Mouse (Mus musculus) limb, embryonic 13.5 days (tissue): ENCODE measurements around the gene Cyp8b1. TPM values are rescaled to one million over a fixed set of nuclear protein-coding genes. Genes with fewer than 3 reads are reported as not detected.

Source experiments
- ATAC-seq: fragments of 200-750 bp; cut with Nextera tagmentation; 2 replicates; pipeline ENCODE4 v1.8.0; 2017; ENCODE audit warnings: low read depth, moderate number of reproducible peaks, moderate TSS enrichment; ENCODE audit not compliant: low FRiP score
- H3K27ac ChIP-seq: fragments of 300-500 bp; sonication (generic); 2 replicates; pipeline ENCODE4 v1.5.1; 2015; ENCODE audit warnings: inconsistent platforms, mild to moderate bottlenecking, moderate library complexity
- H3K27me3 ChIP-seq: fragments of 300-500 bp; sonication (generic); 2 replicates; pipeline ENCODE4 v1.6.1; 2015; ENCODE audit warnings: mild to moderate bottlenecking, inconsistent platforms
- H3K36me3 ChIP-seq: fragments of 300-500 bp; sonication (generic); 2 replicates; pipeline ENCODE4 v1.6.1; 2015; ENCODE audit warnings: inconsistent platforms, mild to moderate bottlenecking, moderate library complexity
- H3K4me1 ChIP-seq: fragments of 300-500 bp; sonication (generic); 2 replicates; pipeline ENCODE4 v1.6.1; 2015; ENCODE audit warnings: inconsistent platforms
- H3K4me2 ChIP-seq: fragments of 300-500 bp; sonication (generic); replicated peaks from 2 replicates; pipeline ENCODE4 v1.6.1; 2015; ENCODE audit warnings: inconsistent platforms, mild to moderate bottlenecking, moderate library complexity
- H3K4me3 ChIP-seq: fragments of 300-500 bp; sonication (generic); 2 replicates; pipeline ENCODE4 v1.5.1; 2015; ENCODE audit warnings: moderate library complexity, mild to moderate bottlenecking, inconsistent platforms
- H3K9ac ChIP-seq: fragments of 300-500 bp; sonication (generic); 2 replicates; pipeline ENCODE4 v1.6.1; 2015; ENCODE audit warnings: mild to moderate bottlenecking, inconsistent platforms
- H3K9me3 ChIP-seq: fragments of 300-500 bp; sonication (generic); 2 replicates; pipeline ENCODE4 v1.6.1; 2016; ENCODE audit warnings: inconsistent platforms
- WGBS: fragments of 180-500 bp; shearing (Covaris S2); methylation state at CpG from one replicate; pipeline ENCODE4 v1.1.7; 2015; 5-methylcytosine and 5-hydroxymethylcytosine counted together
- polyA plus RNA-seq: library from polyadenylated mRNA; unstranded; fragments of >200 nt; fragmentation: Nextera tagmentation; extraction: Ambion mirVana; gene quantifications from 2 replicates; pipeline ENCODE4 v1.2.1, GENCODE M21; 2015

Gene Cyp8b1
- polyA plus RNA-seq, 1 experiment from 2014 or later, result not detected

GRCm38 (mm10) chr9:121912786-121913185, 3.3 kb downstream of the Cyp8b1 start:
- ATAC-seq, result no peak
- H3K36me3 ChIP-seq, result no peaks in the 10 kb centered on the region
- no peaks in the 10 kb centered on the region for H3K4me1 ChIP-seq
- H3K9ac ChIP-seq, result no peak overlapping the region
- H3K27ac ChIP-seq, result no peak overlapping the region
- 84% methylated on average over 4 of the region's 4 CpGs for WGBS
- no peak overlapping the region for H3K4me3 ChIP-seq
- H3K9me3 ChIP-seq, result no peaks in the 10 kb centered on the region
- no peak overlapping the region for H3K4me2 ChIP-seq
- H3K27me3 ChIP-seq, result no peaks in the 10 kb centered on the region

GRCm38 (mm10) chr9:121911196-121911595, 4.9 kb downstream of the Cyp8b1 start:
- Histone ChIP-seq H3K4me2 (no peak overlapping the region), H3K27ac (no peak overlapping the region), H3K4me3 (no peak overlapping the region), H3K27me3 (no peaks in the 10 kb centered on the region), H3K9me3 (no peaks in the 10 kb centered on the region), H3K4me1 (no peaks in the 10 kb centered on the region), H3K9ac (no peak overlapping the region), H3K36me3 (no peaks in the 10 kb centered on the region)
- WGBS, result 95% methylated on average over 7 of the region's 7 CpGs
- ATAC-seq, result no peak

GRCm38 (mm10) chr9:121909635-121910034, 6.5 kb downstream of the Cyp8b1 start:
- Histone ChIP-seq H3K9me3 (no peaks in the 10 kb centered on the region), H3K4me1 (no peaks in the 10 kb centered on the region), H3K4me2 (no peak overlapping the region), H3K27ac (no peak overlapping the region), H3K27me3 (no peaks in the 10 kb centered on the region), H3K9ac (no peak overlapping the region), H3K4me3 (no peak overlapping the region), H3K36me3 (no peaks in the 10 kb centered on the region)
- 76% methylated on average over 6 of the region's 6 CpGs for WGBS
- no peak for ATAC-seq

GRCm38 (mm10) chr9:121908321-121908720, 7.8 kb downstream of the Cyp8b1 start:
- Histone ChIP-seq H3K4me1 (no peaks in the 10 kb centered on the region), H3K9me3 (no peaks in the 10 kb centered on the region), H3K27ac (no peak overlapping the region), H3K9ac (no peak overlapping the region), H3K27me3 (no peaks in the 10 kb centered on the region), H3K4me2 (no peak overlapping the region), H3K4me3 (no peak overlapping the region), H3K36me3 (no peaks in the 10 kb centered on the region)
- ATAC-seq, result no peak
- WGBS, result 90% methylated on average over 17 of the region's 17 CpGs

GRCm38 (mm10) chr9:121907356-121908070, 8.6 kb downstream of the Cyp8b1 start:
- no peak overlapping the region for H3K9ac ChIP-seq
- H3K27me3 ChIP-seq, result no peaks in the 10 kb centered on the region
- WGBS, result 70% methylated on average over 10 of the region's 10 CpGs
- no peaks in the 10 kb centered on the region for H3K36me3 ChIP-seq
- H3K4me3 ChIP-seq, result no peak overlapping the region
- H3K27ac ChIP-seq, result no peak overlapping the region
- ATAC-seq, result no peak
- H3K4me1 ChIP-seq, result no peaks in the 10 kb centered on the region
- no peak overlapping the region for H3K4me2 ChIP-seq
- no peaks in the 10 kb centered on the region for H3K9me3 ChIP-seq

- Histone ChIP-seq H3K4me2 (no peak overlapping the region), H3K27ac (no peak overlapping the region), H3K36me3 (no peaks in the 10 kb centered on the region), H3K4me3 (no peak overlapping the region), H3K4me1 (no peaks in the 10 kb centered on the region), H3K27me3 (no peaks in the 10 kb centered on the region), H3K9me3 (no peaks in the 10 kb centered on the region), H3K9ac (no peak overlapping the region)
- no peak for ATAC-seq
- WGBS, result 81% methylated on average over 5 of the region's 5 CpGs
These were observed 9.6 kb downstream of the Cyp8b1 start for GRCm38 (mm10) chr9:121906456-121906855.

GRCm38 (mm10) chr9:121905556-121906185, 10.4 kb downstream of the Cyp8b1 start:
- Histone ChIP-seq H3K9me3 (no peaks in the 10 kb centered on the region), H3K4me3 (no peak overlapping the region), H3K36me3 (no peaks in the 10 kb centered on the region), H3K27ac (no peak overlapping the region), H3K27me3 (no peaks in the 10 kb centered on the region), H3K9ac (no peak overlapping the region), H3K4me1 (no peaks in the 10 kb centered on the region), H3K4me2 (no peak overlapping the region)
- 87% methylated on average over 4 of the region's 4 CpGs for WGBS
- no peak for ATAC-seq

GRCm38 (mm10) chr9:121904946-121905345, 11.2 kb downstream of the Cyp8b1 start:
- ATAC-seq, result no peak
- no peaks in the 10 kb centered on the region for H3K36me3 ChIP-seq
- H3K27ac ChIP-seq, result no peak overlapping the region
- H3K4me2 ChIP-seq, result no peak overlapping the region
- 90% methylated on average over 7 of the region's 7 CpGs for WGBS
- H3K9me3 ChIP-seq, result no peaks in the 10 kb centered on the region
- H3K27me3 ChIP-seq, result no peaks in the 10 kb centered on the region
- H3K4me3 ChIP-seq, result no peak overlapping the region
- H3K4me1 ChIP-seq, result no peaks in the 10 kb centered on the region
- no peak overlapping the region for H3K9ac ChIP-seq

- Histone ChIP-seq H3K4me1 (no peaks in the 10 kb centered on the region), H3K4me2 (no peak overlapping the region), H3K27ac (no peak overlapping the region), H3K27me3 (no peaks in the 10 kb centered on the region), H3K9ac (no peak overlapping the region), H3K4me3 (no peak overlapping the region), H3K9me3 (no peaks in the 10 kb centered on the region), H3K36me3 (no peaks in the 10 kb centered on the region)
- 81% methylated on average over 4 of the region's 4 CpGs for WGBS
- ATAC-seq, result no peak
These were observed 11.8 kb downstream of the Cyp8b1 start for GRCm38 (mm10) chr9:121904319-121904718.

- H3K4me3 ChIP-seq, result no peak overlapping the region
- no peaks in the 10 kb centered on the region for H3K4me1 ChIP-seq
- no peak overlapping the region for H3K27ac ChIP-seq
- H3K4me2 ChIP-seq, result no peak overlapping the region
- H3K9ac ChIP-seq, result no peak overlapping the region
- H3K9me3 ChIP-seq, result no peaks in the 10 kb centered on the region
- ATAC-seq, result no peak
- no peaks in the 10 kb centered on the region for H3K27me3 ChIP-seq
- 80% methylated on average over 8 of the region's 8 CpGs for WGBS
- H3K36me3 ChIP-seq, result no peaks in the 10 kb centered on the region
These were observed 12.4 kb downstream of the Cyp8b1 start for GRCm38 (mm10) chr9:121903476-121904305.

GRCm38 (mm10) chr9:121901710-121902700, 14.1 kb downstream of the Cyp8b1 start:
- H3K36me3 ChIP-seq, result no peaks in the 10 kb centered on the region
- H3K9me3 ChIP-seq, result no peaks in the 10 kb centered on the region
- no peak overlapping the region for H3K4me2 ChIP-seq
- no peak overlapping the region for H3K27ac ChIP-seq
- ATAC-seq, result no peak
- no peak overlapping the region for H3K9ac ChIP-seq
- no peaks in the 10 kb centered on the region for H3K27me3 ChIP-seq
- H3K4me1 ChIP-seq, result no peaks in the 10 kb centered on the region
- H3K4me3 ChIP-seq, result no peak overlapping the region
- WGBS, result 65% methylated on average over 5 of the region's 5 CpGs
